9 mouse cellular contexts compared by ENCODE assay signal in the genomic region with DNA sequence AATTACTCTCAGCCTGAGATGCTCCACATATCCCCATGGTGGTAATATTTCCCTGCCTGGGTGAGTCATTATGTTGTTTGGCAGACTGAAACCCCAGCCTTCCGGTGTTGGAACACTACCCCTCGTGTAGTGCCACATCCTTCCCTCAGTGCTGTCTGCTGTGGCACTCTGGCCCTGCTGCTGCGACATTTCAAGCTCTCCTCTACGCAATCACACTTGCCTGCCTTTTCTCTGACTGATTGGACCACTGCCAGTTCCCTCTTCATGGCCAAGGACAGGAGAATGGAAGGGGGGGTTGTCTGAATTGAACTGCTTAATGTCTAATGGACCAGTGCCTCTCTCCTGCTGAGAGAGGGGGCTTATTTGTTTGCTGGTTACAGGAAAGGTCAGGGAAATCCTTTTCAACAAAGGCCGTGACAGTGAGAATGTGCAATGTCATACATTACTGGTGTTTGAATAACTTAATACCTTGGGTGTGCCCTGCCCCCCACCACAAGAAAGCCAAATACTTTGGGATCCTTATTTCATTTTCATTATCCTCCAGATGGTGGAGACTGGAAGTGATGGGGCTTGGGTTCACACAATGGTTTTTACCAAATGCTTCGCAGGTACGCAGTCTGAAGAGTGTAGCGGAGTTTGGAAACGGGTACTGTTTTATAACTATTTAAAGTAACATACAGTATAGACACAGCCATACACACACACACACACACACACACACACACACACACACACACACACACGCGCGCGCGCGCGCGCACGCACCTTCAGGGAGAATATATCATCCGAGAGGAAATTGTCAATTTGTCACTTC.
DNase-seq lines count a peak whose midpoint lies in the region; ATAC-seq lines count a peak whose summit lies in the region.
"Had no signal": no experiment of that assay in that cellular context is flagged by ENCODE, and none has a peak within 500 bp of the region (broad histone marks: within the 10 kb centered on the region; RNA-seq: fewer than 3 reads in every experiment).

No protein-coding gene starts in this region.

- no peaks in the 10 kb centered on the region for H3K27me3 ChIP-seq in neural tube, embryonic 13.5 days
- H3K27me3 ChIP-seq in liver, embryonic 12.5 days (replicated peaks), result no peaks in the 10 kb centered on the region
- H3K27me3 ChIP-seq: limb, embryonic 12.5 days had no signal

- no peak overlapping the region for H3K4me3 ChIP-seq in neural tube, embryonic 13.5 days
- no peak overlapping the region for H3K4me3 ChIP-seq in liver, embryonic 12.5 days
- H3K4me3 ChIP-seq: limb, embryonic 12.5 days had no signal

- H3K9me3 ChIP-seq in neural tube, embryonic 13.5 days, result no peaks in the 10 kb centered on the region
- no peaks in the 10 kb centered on the region for H3K9me3 ChIP-seq in liver, embryonic 12.5 days (replicated peaks)
- H3K9me3 ChIP-seq: limb, embryonic 12.5 days had no signal

- H3K36me3 ChIP-seq in neural tube, embryonic 13.5 days, result no peaks in the 10 kb centered on the region
- H3K36me3 ChIP-seq in liver, embryonic 12.5 days, result no peaks in the 10 kb centered on the region
- H3K36me3 ChIP-seq: limb, embryonic 12.5 days had no signal

- H3K4me2 ChIP-seq in neural tube, embryonic 13.5 days, result peak overlapping the region; percentile 20
- H3K4me2 ChIP-seq in liver, embryonic 12.5 days, result no peak overlapping the region
- H3K4me2 ChIP-seq: limb, embryonic 12.5 days had no signal

- peak overlapping the region; percentile 73 for H3K27ac ChIP-seq in neural tube, embryonic 13.5 days (replicated peaks)
- H3K27ac ChIP-seq in liver, embryonic 12.5 days, result no peak overlapping the region
- H3K27ac ChIP-seq: limb, embryonic 12.5 days had no signal

- ATAC-seq in granulocyte monocyte progenitor cell, adult 5-6 weeks (replicated peaks; ENCODE audit: poor library complexity, severe bottlenecking), result peak; percentile 91
- ATAC-seq in neural tube, embryonic 13.5 days (ENCODE audit: low read depth), result peak; percentile 92
- no peak for ATAC-seq in inflammation-experienced regulatory T-cells, adult 6 months
- no peak for ATAC-seq in liver, embryonic 12.5 days

- 46% methylated on average over 19 of the region's 19 CpGs for WGBS in neural tube, embryonic 13.5 days
- WGBS in liver, embryonic 12.5 days (ENCODE audit: insufficient replicate concordance), result 76% methylated on average over 19 of the region's 19 CpGs

- DNase-seq in 3134 (ENCODE audit: extremely low read depth, insufficient read length, low spot score), result peak; percentile 57
- peak; percentile 54 for DNase-seq in NIH3T3 (ENCODE audit: low read depth)
- peak; percentile 25 to 76 for DNase-seq in cerebellum, postnatal 4 days (ENCODE audit: low spot score in 2 of 2)
- peak; percentile 11 for DNase-seq in layer of hippocampus, adult 9-10 months (ENCODE audit: low spot score)

- peaks cover 32% of the 10 kb centered on the region for H3K4me1 ChIP-seq in neural tube, embryonic 13.5 days (replicated peaks)
- H3K4me1 ChIP-seq in liver, embryonic 12.5 days, result no peaks in the 10 kb centered on the region

- no peak overlapping the region for H3K9ac ChIP-seq in neural tube, embryonic 13.5 days
- no peak overlapping the region for H3K9ac ChIP-seq in liver, embryonic 12.5 days
- H3K9ac ChIP-seq: limb, embryonic 12.5 days had no signal

Comparison
In these comparisons a context has a peak if more than half of its experiments do, and no peak if none do; other contexts are left out.
1. ATAC-seq: peak in granulocyte monocyte progenitor cell, adult 5-6 weeks (single experiment) and neural tube, embryonic 13.5 days (single experiment); none in inflammation-experienced regulatory T-cells, adult 6 months (single experiment) and liver, embryonic 12.5 days (single experiment).
2. Peak in every context shown above with its lines, with median percentiles within 50 percentile points of each other: DNase-seq.